Mouse (Mus musculus): ENCODE measurements at regions not wholly inside any gene's neighbourhood (a gene's known extent, or its start where the extent isn't known, plus 50 kb on each side); places are given as distances from the start of the nearest gene placed in this dataset.

GRCm38 (mm10) chr5:75840421-75840820 lies 137.8 kb downstream of the Kdr start:
- TF ChIP-seq MYOD1 (IDR thresholded peaks at IDR 0.05; ENCODE audit: control insufficient read depth, insufficient read length, low read depth) (no peak), CTCF (IDR thresholded peaks at IDR 0.05; ENCODE audit: control insufficient read depth, insufficient read depth, insufficient read length) (no peak), MAX (IDR thresholded peaks at IDR 0.05) (no peak)
